Mouse (Mus musculus): Measurements from ENCODE around the gene Matn4.

Gene Matn4

GRCm38 (mm10) chr2:164405060-164405459 lies at the start of gene Matn4:
TSS of gene Matn4 (minus strand) at chr2:164405160.
- DNase-seq: no peak

DNA sequence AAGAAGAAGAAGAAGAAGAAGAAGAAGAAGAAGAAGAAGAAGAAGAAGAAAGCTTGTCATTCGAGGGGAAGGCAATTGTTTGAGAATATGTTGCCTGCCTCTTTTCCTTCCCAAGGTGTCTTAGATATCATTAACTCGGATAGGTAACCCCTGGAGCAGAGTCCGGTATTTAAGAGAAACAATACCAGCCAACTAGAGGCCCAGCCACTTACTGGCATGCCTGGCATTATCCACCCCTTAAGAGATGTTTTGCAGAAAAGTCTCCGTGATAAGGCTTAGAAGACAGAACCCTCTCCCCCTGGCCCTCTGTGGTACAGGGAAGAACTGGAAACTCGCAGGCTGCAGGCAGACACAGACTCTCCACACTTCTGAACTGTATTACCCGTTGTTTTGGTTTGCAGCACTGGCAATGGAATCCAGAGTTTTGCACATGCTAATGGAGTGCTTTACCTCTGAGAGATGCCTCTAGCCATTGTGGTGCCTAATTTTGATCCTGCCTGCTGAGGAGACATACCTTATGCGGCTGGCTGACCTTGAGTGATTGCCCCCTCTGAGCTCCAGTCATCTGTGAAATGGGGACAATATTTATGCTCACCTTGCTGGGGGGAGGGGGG lies 49.0 kb upstream of the Matn4 start:
- DNase-seq: no peak

DNA sequence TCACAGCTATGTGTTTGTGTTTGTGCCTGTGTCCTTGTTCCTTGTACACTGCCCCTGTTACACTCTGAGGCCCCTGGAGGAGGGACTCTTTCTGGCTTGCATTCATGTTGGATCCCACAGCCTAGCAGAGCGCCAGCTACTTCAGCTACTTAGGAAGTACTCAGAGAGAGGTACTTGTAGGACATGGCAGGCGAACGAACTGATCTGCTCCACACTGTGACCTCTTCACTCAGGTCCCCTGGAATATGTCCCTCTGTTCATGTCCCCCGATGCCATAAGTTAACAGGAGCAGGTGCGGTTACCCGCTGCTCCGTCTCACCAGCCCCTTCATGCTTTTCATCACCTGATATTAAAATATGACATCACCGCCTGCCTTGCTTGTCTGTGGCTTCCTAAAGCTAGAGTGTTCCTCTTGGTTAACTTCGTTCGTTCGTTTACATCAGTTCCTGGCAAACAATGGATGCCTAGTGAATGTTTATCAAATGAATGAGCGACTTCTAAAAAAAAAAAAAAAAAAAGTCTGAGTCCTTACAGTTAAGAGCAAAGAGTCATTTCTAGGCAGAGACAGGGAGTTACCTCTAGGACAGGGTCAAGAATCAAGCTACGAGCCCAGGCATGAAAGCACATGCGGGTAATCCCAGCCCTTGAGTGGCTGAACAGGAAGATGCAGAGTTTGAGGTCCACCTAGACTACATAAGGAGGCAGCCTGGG lies 48.2 kb upstream of the Matn4 start:
- no peak for DNase-seq

DNA sequence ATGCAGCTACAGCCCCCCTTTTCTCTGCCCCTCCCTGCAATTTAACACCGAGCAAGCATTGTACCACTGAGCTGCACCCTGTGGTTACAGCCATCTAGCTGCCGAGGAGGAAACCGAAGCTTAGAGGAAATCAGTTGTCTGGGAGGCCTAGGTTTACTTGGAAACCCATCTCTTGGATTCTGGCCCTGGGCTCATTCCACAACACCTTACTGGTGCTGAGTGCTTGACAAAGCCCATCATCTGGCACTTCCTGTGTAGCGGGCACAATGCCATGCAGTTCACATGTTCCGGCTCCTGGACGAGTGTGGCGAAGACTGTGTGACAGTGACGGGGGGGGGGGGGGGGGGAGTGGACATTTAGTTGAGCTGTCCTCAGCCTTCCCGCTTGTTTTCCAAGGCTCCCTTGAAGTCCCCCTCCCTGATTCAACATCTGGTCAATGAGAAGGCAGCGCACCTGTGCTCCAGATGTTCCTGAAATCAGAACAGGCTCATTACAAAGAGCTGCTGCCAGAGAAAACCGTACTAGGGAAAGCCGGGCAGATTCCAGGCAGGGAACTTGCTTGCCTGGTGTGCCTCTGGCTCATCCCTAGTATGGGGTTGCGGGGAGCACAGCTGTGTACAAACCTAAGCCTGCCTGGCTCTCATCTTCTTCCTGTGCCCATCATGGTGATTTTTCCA lies 47.2 kb upstream of the Matn4 start:
- DNase-seq: no peak

- no peak for DNase-seq
These were observed 44.5 kb upstream of the Matn4 start for GRCm38 (mm10) chr2:164449341-164450042.

DNA sequence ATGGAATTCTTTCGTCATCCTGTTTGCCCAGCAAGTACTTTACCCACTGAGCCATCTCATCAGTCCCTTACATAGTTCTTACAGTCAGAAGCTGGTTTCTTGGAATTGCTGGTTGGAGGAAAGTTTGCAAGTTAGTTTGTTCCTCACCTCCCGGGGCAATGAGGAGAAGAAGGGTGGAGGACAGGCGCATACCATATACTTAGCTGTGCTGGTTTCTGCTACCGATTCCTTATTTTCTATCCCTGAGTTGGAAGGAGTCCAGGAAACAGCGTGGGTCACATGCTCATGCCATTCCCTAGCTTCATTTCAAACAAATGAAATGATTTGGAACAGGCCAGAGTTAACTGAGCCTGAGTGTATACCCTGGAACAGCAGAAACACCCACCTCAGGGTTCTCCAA lies 44.0 kb upstream of the Matn4 start:
- no peak for DNase-seq

DNA sequence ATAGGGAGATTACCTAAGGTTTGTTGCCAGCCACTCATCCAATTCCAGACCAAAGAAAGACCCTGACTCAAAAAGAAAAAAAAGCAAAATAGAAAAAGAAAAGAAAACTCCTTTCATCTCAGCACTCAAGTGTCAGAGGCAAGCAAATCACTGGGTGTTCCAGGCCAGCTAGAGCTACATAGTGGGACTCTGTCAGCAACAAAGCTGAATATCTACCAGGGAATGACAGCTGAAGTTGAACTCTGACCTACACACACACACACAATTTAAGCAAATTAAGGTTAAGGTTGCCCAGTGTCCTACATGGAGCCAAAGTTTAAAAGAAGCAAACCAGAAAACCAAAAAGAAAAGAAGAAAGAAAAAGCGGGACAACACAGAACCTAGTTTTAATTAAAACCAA lies 43.2 kb upstream of the Matn4 start:
- no peak for DNase-seq

- DNase-seq: no peak
These were observed 41.1 kb upstream of the Matn4 start for GRCm38 (mm10) chr2:164446086-164446469.

DNA sequence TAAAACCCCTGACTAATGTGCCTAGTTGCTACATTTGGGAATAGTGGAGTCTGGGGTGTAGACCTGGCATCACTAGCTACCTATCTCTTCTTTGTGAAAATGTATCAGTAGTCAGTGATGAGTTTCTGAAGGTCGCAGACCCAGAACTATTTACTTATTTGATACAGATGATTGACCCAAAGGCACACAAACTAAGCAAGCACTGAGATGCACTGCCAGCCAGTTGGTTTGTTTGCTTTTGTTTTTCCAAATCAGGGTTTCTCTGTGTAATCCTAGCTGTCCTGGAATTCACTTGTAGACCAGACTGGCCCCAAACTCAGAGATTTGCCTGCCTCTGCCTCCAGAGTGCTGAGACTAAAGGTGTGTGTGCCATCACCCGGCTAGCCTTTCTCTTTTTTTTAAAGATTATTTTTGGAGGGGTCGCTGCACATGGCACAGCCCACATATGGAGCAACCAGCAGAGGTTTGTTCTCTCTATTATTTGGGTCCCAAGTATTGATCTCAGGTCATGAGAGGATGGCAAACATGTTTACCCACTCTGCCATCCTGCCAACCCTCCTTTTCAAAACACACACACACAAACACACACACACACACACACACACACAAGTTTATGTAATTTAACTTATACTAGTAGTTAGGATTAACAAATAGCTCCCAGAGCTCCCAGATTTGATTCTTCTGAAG lies 40.6 kb upstream of the Matn4 start:
- no peak for DNase-seq

DNA sequence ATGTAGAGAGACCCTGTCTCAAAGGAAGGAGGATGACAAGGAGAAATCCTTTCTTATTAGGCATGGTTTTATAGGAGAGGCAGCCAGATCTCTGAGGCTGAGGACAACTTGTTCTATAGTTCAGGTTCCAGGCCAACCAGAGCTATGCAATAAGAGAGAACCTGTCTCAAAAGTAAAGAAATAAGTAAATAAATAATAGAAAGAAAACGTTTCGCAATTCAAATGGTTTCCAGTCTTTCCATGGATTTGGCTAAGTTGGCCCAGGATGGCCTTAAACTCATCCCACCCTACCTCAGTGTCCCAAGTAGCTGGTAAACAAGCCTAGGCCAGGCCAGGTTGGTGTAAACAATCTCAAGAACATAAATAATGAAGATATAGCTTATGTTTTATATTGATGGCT lies 39.7 kb upstream of the Matn4 start:
- DNase-seq: no peak

DNA sequence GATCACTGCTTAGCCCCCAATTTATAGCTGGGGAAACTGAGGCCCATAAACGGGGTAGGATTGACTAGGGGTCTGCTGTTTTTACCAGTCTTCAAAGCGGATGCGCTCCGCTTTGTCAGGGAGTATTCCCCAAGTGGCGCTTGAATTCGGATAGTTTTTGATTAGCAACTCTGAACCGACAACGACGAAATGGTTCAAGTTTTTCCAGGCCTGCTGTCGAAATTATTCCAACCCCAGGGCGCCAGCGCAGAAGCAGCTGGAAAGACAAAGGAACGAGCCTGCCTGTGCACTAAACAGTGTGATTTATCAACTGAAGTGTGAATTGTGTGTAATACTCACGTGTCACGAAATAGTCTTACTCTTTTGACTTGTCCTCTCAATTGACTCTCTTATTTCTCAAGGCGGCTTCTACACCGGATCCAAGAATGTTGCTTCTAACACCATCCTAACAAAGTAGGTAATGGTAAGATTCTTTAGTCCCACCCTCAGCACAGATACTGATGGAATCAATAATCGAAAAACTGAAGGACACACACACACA lies 38.6 kb upstream of the Matn4 start, which contains the start of gene Sdc4:
Sdc4 (minus strand) TSS at position 428 of the 541 bp plus-strand sequence.
- no peak for DNase-seq

DNA sequence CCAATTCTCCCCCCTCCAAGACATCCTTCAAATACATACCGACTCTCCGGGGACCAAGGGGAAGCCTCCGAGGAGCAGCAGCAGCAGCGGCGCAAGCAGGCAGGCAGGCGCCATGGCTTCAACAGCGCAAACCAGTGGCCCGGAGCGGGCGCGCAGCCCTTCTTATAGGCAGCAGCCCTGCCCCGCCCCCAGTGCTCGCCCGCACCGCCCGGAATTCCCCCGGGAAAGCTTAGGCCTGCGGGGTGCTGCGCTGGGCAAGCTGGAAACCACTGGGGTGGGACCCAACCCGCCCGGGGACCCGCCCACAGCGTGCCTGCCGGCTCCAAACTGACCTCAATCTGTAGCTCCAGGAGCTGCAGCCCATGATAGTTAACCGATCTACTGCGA lies 38.1 kb upstream of the Matn4 start:
- peak; percentile 25 to 43 for DNase-seq

- no peak for DNase-seq
These were observed 37.5 kb upstream of the Matn4 start for GRCm38 (mm10) chr2:164442315-164443050.

DNA sequence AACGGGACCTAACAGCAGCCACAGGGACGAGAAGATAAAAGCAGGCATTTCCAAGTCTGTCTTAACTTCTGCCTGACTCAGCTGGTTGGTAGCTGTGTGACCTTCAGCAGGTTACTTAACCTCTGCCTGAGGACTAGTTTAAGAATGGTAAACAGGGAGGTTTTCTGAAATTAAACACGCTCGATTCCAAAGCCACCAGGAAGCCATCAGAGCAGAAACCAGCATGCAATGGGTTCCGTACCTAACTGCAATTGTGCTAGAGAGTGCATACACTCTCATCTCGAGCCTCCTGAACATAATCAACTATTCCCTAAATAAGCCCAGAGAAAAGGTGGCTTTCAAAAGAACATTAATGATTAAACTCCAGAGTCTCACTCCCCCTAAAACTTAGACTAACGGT lies 36.8 kb upstream of the Matn4 start:
- DNase-seq: no peak

- DNase-seq: no peak
These were observed 36.2 kb upstream of the Matn4 start for GRCm38 (mm10) chr2:164441155-164441554.

- DNase-seq: no peak
These were observed 35.4 kb upstream of the Matn4 start for GRCm38 (mm10) chr2:164440314-164440713.

DNA sequence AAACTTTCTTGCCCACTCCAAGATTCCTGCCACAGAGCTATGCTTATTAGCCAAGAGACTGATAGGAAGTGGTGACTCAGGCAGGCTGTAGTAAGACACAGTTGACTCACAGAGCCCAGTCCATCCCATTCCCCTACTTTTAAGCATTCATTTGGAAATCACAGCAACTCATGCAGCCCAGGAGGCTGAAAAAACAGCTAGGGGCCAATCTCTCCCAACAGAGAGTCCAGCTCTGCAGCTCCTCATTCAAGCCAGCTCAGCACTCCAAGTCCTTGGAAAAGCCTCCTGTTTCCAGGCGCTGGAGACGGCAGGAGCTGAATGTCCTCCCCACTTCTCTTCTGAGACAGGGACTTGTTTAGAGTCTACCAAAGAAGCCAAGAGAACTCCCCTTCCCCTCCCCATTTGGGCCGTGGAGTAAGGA lies 34.1 kb upstream of the Matn4 start:
- DNase-seq: no peak

GRCm38 (mm10) chr2:164438257-164438656 lies 33.3 kb upstream of the Matn4 start:
- DNase-seq: no peak

- DNase-seq: no peak
These were observed 32.8 kb upstream of the Matn4 start for GRCm38 (mm10) chr2:164437710-164438109.

DNA sequence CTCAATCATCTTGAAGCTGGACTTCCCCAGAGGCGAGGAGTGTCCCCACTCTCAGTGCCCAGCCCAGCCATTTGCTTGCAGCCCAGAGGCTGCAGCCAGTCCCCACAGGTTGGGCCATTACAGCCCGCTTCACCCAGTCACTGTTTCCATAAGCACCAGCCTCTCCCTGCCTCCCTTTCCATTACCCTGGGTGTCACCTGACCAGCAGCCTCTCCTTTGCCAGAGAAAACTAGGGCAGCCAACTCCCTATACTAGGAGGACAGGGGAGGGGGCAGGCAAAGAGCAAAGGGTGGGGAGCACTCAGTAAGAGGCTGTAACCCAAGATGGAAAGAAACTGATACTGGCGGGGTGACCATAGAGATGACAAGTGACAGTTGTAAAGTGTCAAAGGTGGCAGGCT lies 32.0 kb upstream of the Matn4 start:
- DNase-seq: no peak

GRCm38 (mm10) chr2:164436215-164436913 lies 31.4 kb upstream of the Matn4 start:
- DNase-seq: no peak

All from cerebellum, postnatal 36 days (tissue).